Mouse (Mus musculus) forebrain, embryonic 11.5 days (tissue): ENCODE data around the gene Olfr153. TPM values are rescaled to one million over a fixed set of nuclear protein-coding genes. Genes with fewer than 3 reads are reported as not detected.
"Not testable (repeated sequence)": the region's sequence is repeated elsewhere in the genome, so short reads cannot be mapped to it uniquely, and the experiment has no call there.

Source experiments
- ATAC-seq: fragments of 200-750 bp; cut with Nextera tagmentation; replicated peaks from 2 replicates; pipeline ENCODE4 v1.8.0; 2017; ENCODE audit warnings: moderate TSS enrichment; ENCODE audit not compliant: low FRiP score
- DNase-seq: peaks from one replicate; pipeline ENCODE4 v3.0.0-alpha.2; 2017; ENCODE audit warnings: low spot score
- H3K27ac ChIP-seq: fragments of 300-500 bp; sonication (generic); 2 replicates; pipeline ENCODE4 v1.5.1; 2014; ENCODE audit warnings: low read depth, low read length
- H3K27me3 ChIP-seq: fragments of 300-500 bp; sonication (generic); 2 replicates; pipeline ENCODE4 v1.6.1; 2014; ENCODE audit warnings: mild to moderate bottlenecking, low read length, mixed read lengths; ENCODE audit not compliant: control insufficient read depth, insufficient read depth
- H3K36me3 ChIP-seq: fragments of 300-500 bp; sonication (generic); 2 replicates; pipeline ENCODE4 v1.6.1; 2014; ENCODE audit warnings: mild to moderate bottlenecking, low read length, moderate library complexity, mixed read lengths; ENCODE audit not compliant: control insufficient read depth, insufficient read depth
- H3K4me1 ChIP-seq: fragments of 300-500 bp; sonication (generic); replicated peaks from 2 replicates; pipeline ENCODE4 v1.6.1; 2014; ENCODE audit warnings: low read length, mixed read lengths; ENCODE audit not compliant: control insufficient read depth, insufficient read depth
- H3K4me2 ChIP-seq: fragments of 300-500 bp; sonication (generic); 2 replicates; pipeline ENCODE4 v1.6.1; 2014; ENCODE audit warnings: low read depth, mild to moderate bottlenecking, low read length, moderate library complexity, mixed read lengths; ENCODE audit not compliant: severe bottlenecking
- H3K4me3 ChIP-seq: fragments of 300-500 bp; sonication (generic); 2 replicates; pipeline ENCODE4 v1.5.1; 2014; ENCODE audit warnings: low read depth, low read length
- H3K9ac ChIP-seq: fragments of 300-500 bp; sonication (generic); 2 replicates; pipeline ENCODE4 v1.6.1; 2014; ENCODE audit warnings: low read length
- H3K9me3 ChIP-seq: fragments of 300-500 bp; sonication (generic); 2 replicates; pipeline ENCODE4 v1.6.1; 2016; ENCODE audit warnings: low read length, mixed read lengths; ENCODE audit not compliant: control insufficient read depth
- WGBS: fragments of 180-500 bp; shearing (Covaris S2); extraction: QIAGEN DNeasy Blood & Tissue Kit; methylation state at CpG from one replicate; pipeline ENCODE4 v1.1.7; 2014; 5-methylcytosine and 5-hydroxymethylcytosine counted together
- polyA plus RNA-seq: library from polyadenylated mRNA; unstranded; fragments of >200 nt; fragmentation: Nextera tagmentation; extraction: Ambion mirVana; gene quantifications from 2 replicates; pipeline ENCODE4 v1.2.1, GENCODE M21; 2014

Gene Olfr153
- not detected in 2 replicates for polyA plus RNA-seq

- H3K9me3 ChIP-seq = no peaks in the 10 kb centered on the region
- no peaks in the 10 kb centered on the region for H3K27me3 ChIP-seq
- no peak within 1 kb of the TSS for H3K27ac ChIP-seq
- no peak within 1 kb of the TSS for H3K4me3 ChIP-seq
- ATAC-seq = no peak
- no peak within 1 kb of the TSS for H3K4me2 ChIP-seq
- no peaks in the 10 kb centered on the region for H3K36me3 ChIP-seq
- no peak within 1 kb of the TSS for H3K9ac ChIP-seq
- DNase-seq = no peak
- H3K4me1 ChIP-seq = no peaks in the 10 kb centered on the region
Measured at GRCm38 (mm10) chr2:87531496-87531895, at the start of gene Olfr153. TSS of gene Olfr153 (plus strand) at chr2:87531796.

GRCm38 (mm10) chr2:87482276-87482675 is 49.3 kb upstream of the Olfr153 start:
- no peak for DNase-seq
- Histone ChIP-seq H3K9me3 (no peaks in the 10 kb centered on the region), H3K4me3 (no peak overlapping the region)

GRCm38 (mm10) chr2:87496993-87497392 is 34.6 kb upstream of the Olfr153 start, which contains the start of gene Pramel7:
TSS of gene Pramel7 (minus strand) at chr2:87497093.
- 99% methylated on average over 3 of the region's 5 CpGs for WGBS
- not testable (repeated sequence) for H3K4me2 ChIP-seq, DNase-seq, H3K9ac ChIP-seq, H3K36me3 ChIP-seq, H3K27ac ChIP-seq, ATAC-seq, H3K4me3 ChIP-seq, H3K4me1 ChIP-seq, H3K27me3 ChIP-seq, H3K9me3 ChIP-seq

More at GRCm38 (mm10) chr2:87482276-87482675, 49.3 kb upstream of the Olfr153 start:
- no peak overlapping the region for H3K4me2 ChIP-seq
- no peak overlapping the region for H3K27ac ChIP-seq
- ATAC-seq = no peak
- H3K27me3 ChIP-seq = no peaks in the 10 kb centered on the region
- no peak overlapping the region for H3K9ac ChIP-seq
- no peaks in the 10 kb centered on the region for H3K36me3 ChIP-seq
- WGBS = 78% methylated on average over 2 of the region's 2 CpGs
- no peaks in the 10 kb centered on the region for H3K4me1 ChIP-seq

- WGBS = 91% methylated on average over 6 of the region's 6 CpGs
- H3K4me2 ChIP-seq = no peak within 1 kb of the TSS
- DNase-seq (no peak), ATAC-seq (no peak)
- no peak within 1 kb of the TSS for H3K4me3 ChIP-seq
- H3K4me1 ChIP-seq = no peaks in the 10 kb centered on the region
- no peaks in the 10 kb centered on the region for H3K36me3 ChIP-seq
- H3K9me3 ChIP-seq = no peaks in the 10 kb centered on the region
- no peaks in the 10 kb centered on the region for H3K27me3 ChIP-seq
- no peak within 1 kb of the TSS for H3K27ac ChIP-seq
- no peak within 1 kb of the TSS for H3K9ac ChIP-seq
Measured at GRCm38 (mm10) chr2:87506265-87506664, 25.3 kb upstream of the Olfr153 start, which contains the start of gene Pramel6. TSS of gene Pramel6 (plus strand) at chr2:87506565.

GRCm38 (mm10) chr2:87515046-87515445 is 16.6 kb upstream of the Olfr153 start:
- H3K4me3 ChIP-seq = no peak overlapping the region
- no peak overlapping the region for H3K9ac ChIP-seq
- WGBS = 93% methylated on average over 2 of the region's 2 CpGs
- ATAC-seq (no peak), DNase-seq (no peak)
- H3K4me1 ChIP-seq = no peaks in the 10 kb centered on the region
- H3K36me3 ChIP-seq = no peaks in the 10 kb centered on the region
- H3K27ac ChIP-seq = no peak overlapping the region
- H3K4me2 ChIP-seq = no peak overlapping the region
- H3K9me3 ChIP-seq = no peaks in the 10 kb centered on the region
- H3K27me3 ChIP-seq = no peaks in the 10 kb centered on the region

GRCm38 (mm10) chr2:87515457-87516060 is 16.0 kb upstream of the Olfr153 start:
- Histone ChIP-seq H3K27me3 (no peaks in the 10 kb centered on the region), H3K36me3 (no peaks in the 10 kb centered on the region), H3K9me3 (no peaks in the 10 kb centered on the region), H3K4me1 (no peaks in the 10 kb centered on the region), H3K4me2 (no peak overlapping the region), H3K27ac (no peak overlapping the region), H3K9ac (no peak overlapping the region), H3K4me3 (no peak overlapping the region)
- 79% methylated on average over 7 of the region's 8 CpGs for WGBS
- DNase-seq (no peak), ATAC-seq (no peak)

GRCm38 (mm10) chr2:87516581-87516980 is 15.0 kb upstream of the Olfr153 start:
- no peaks in the 10 kb centered on the region for H3K36me3 ChIP-seq
- H3K27ac ChIP-seq = no peak overlapping the region
- no peak for DNase-seq
- no peaks in the 10 kb centered on the region for H3K4me1 ChIP-seq
- ATAC-seq = no peak
- whole genome bisulfite sequencing = 92% methylated on average over 3 of the region's 3 CpGs
- no peaks in the 10 kb centered on the region for H3K27me3 ChIP-seq
- no peaks in the 10 kb centered on the region for H3K9me3 ChIP-seq
- no peak overlapping the region for H3K9ac ChIP-seq
- no peak overlapping the region for H3K4me2 ChIP-seq
- H3K4me3 ChIP-seq = no peak overlapping the region

- H3K4me3 ChIP-seq = no peak overlapping the region
- WGBS = 86% methylated on average over 4 of the region's 4 CpGs
- H3K9ac ChIP-seq = no peak overlapping the region
- no peak overlapping the region for H3K4me2 ChIP-seq
- ATAC-seq (no peak), DNase-seq (no peak)
- H3K36me3 ChIP-seq = no peaks in the 10 kb centered on the region
- no peaks in the 10 kb centered on the region for H3K4me1 ChIP-seq
- H3K27me3 ChIP-seq = no peaks in the 10 kb centered on the region
- no peak overlapping the region for H3K27ac ChIP-seq
- no peaks in the 10 kb centered on the region for H3K9me3 ChIP-seq
Measured at GRCm38 (mm10) chr2:87520651-87521050, 10.9 kb upstream of the Olfr153 start.
